Mouse (Mus musculus) gastrocnemius, adult 2 months (tissue): ENCODE results near the gene D630045J12Rik. TPM values are rescaled to one million over a fixed set of nuclear protein-coding genes. Genes with fewer than 3 reads are reported as not detected.

Source experiments
- DNase-seq: peaks from one replicate; pipeline ENCODE4 v3.0.0; 2022
- H3K27ac ChIP-seq: fragments of 200-600 bp; 2 replicates; pipeline ENCODE4 v1.8.1; 2022; ENCODE audit warnings: mild to moderate bottlenecking
- H3K4me3 ChIP-seq: fragments of 200-600 bp; 2 replicates; pipeline ENCODE4 v1.8.1; 2022; ENCODE audit warnings: mild to moderate bottlenecking, moderate library complexity
- CTCF ChIP-seq: fragments of 200-600 bp; IDR thresholded peaks from 2 replicates; pipeline ENCODE4 v1.8.1; 2022; ENCODE audit warnings: antibody characterized with exemption, mild to moderate bottlenecking, moderate library complexity
- intact Hi-C: fragments of 180-260 bp; cut with DNase I; formaldehyde crosslinking; loops from one replicate; pipeline ENCODE4 v1.15.1; 2025
- total RNA-seq, 2 experiments: library from RNA; stranded (reverse); gene quantifications; 2 replicates each; pipeline ENCODE4 v1.2.3; 2021

Gene D630045J12Rik
- total RNA-seq, 2 experiments from 2014 or later, result 0.26 to 0.47 TPM

DNA sequence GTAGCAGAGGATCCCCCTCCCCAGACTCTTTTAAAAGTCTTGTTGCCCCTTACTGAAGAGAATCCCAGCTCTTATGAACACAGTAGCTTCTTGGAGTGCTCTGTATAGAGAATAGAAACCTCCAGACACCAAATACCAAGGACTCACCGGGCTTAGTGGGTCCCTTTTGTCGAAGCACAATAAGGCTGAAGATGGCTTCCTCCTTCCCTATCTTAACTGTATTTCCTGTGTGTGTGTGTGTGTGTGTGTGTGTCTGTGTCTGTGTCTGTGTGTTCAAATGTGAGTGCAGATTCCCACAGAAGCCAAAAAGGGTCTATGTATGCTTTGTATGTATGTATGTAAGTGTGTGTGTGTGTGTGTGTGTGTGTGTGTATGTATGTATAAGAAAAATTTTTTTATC is 93.3 kb downstream of the D630045J12Rik start:
- no peak for TF ChIP-seq CTCF
- intact Hi-C loops, result loop anchor here (1.0 to 10.0 kb wide), 2 partner anchors 94 to 144 kb away; partner anchors contain the start of gene D630045J12Rik
- Histone ChIP-seq H3K27ac (no peak overlapping the region), H3K4me3 (no peak overlapping the region)
- DNase-seq, result no peak

DNA sequence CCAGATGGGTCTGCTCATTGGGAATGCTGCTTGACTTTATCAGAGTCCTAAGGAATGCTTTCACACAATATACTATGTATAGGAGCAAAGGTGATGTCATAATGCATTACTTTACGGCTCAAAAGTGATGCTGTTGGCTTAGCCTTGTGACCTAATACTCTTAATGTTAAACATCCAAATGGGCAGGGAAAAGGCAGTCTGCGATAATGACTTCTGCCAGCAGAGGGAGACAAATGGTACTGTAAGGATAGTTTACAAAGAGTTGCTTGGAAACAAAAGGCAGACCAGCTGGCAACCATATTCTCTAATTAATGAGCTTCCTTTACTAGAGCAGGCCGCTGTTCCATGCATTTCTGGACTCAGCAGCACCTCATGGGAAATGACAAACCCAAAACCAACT is 93.7 kb downstream of the D630045J12Rik start:
- H3K27ac ChIP-seq, result no peak overlapping the region
- H3K4me3 ChIP-seq, result no peak overlapping the region
- peak; percentile 77 for DNase-seq
- intact Hi-C loops, result loop anchor here (1.0 to 10.0 kb wide), 2 partner anchors 94 to 145 kb away; partner anchors contain the start of gene D630045J12Rik
- TF ChIP-seq CTCF, result peak; percentile 88

GRCm38 (mm10) chr6:38159576-38159975 is 94.2 kb downstream of the D630045J12Rik start:
- intact Hi-C loops, result no loop called here
- no peak for TF ChIP-seq CTCF
- no peak overlapping the region for H3K4me3 ChIP-seq
- DNase-seq, result no peak
- no peak overlapping the region for H3K27ac ChIP-seq

DNA sequence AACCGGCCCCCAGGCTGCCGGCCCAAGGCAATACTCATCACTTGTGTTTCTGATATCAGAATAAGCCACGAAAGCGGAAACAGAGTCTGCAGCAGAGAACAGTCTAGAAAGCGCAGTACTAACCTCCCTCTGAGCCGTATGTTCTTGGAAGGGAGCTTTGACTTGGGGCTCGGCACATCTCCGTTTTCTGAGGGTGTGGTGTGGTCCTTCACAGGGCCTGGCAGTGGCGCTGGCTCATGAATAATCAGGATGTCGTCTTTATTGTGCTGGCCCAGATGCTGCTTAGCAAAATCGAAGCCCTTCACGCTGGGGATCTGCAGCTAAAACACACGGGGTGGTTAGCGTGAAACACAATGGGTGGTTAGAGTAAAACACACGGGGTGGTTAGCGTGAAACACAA is 95.9 kb downstream of the D630045J12Rik start:
- no peak for DNase-seq
- Histone ChIP-seq H3K27ac (no peak overlapping the region), H3K4me3 (no peak overlapping the region)
- intact Hi-C loops, result no loop called here
- TF ChIP-seq CTCF, result no peak

- DNase-seq, result no peak
- intact Hi-C loops, result no loop called here
- TF ChIP-seq CTCF, result peak; percentile 38
- Histone ChIP-seq H3K4me3 (no peak overlapping the region), H3K27ac (no peak overlapping the region)
These were observed 97.6 kb downstream of the D630045J12Rik start for GRCm38 (mm10) chr6:38156204-38156603.

DNA sequence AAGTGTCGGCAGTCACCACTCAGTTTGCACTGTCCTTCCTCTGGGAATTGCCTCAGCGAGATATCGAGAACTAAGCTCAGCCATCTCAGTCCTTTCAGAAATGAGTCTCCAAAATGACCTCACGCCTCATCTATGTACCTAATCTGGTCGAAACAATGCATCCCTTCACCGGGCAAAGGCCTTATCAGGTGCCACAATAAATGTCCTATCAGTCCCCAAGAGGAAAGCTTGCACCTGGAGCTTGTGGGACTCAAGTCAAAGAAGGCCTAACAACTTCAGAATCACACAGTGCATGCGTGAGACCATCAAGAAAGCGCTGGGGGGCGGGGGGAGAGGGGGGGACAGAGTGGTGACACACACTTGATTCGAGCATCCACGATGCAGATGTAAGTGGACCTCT is 101.5 kb downstream of the D630045J12Rik start:
- intact Hi-C loops, result no loop called here
- no peak overlapping the region for H3K4me3 ChIP-seq
- TF ChIP-seq CTCF, result no peak
- no peak for DNase-seq
- no peak overlapping the region for H3K27ac ChIP-seq

DNA sequence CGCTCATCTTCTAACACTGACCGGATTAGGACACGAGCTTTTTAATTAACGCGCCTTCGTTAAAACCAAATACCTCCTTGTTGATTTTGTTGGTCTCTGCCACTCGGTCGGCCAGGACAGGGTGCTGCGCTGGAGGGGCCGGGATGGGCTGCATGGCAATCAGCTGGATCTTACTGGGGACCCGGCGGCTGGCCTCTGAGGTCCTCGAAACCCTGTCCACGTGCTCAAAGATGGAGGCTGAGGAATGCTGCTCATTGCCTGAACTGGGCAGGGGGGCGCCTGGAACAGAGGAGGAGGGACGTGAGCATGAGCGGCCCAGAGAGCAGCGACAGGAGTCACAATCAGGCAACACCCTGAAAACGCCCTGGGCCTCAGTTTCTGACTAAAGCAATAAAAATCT is 104.3 kb downstream of the D630045J12Rik start:
- Histone ChIP-seq H3K4me3 (no peak overlapping the region), H3K27ac (no peak overlapping the region)
- no peak for DNase-seq
- TF ChIP-seq CTCF, result no peak
- intact Hi-C loops, result no loop called here

- DNase-seq, result no peak
- Histone ChIP-seq H3K27ac (no peak overlapping the region), H3K4me3 (no peak overlapping the region)
- no peak for TF ChIP-seq CTCF
- intact Hi-C loops, result no loop called here
These were observed 105.2 kb downstream of the D630045J12Rik start for GRCm38 (mm10) chr6:38148626-38149025.

GRCm38 (mm10) chr6:38147301-38147700 is 106.5 kb downstream of the D630045J12Rik start:
- intact Hi-C loops, result no loop called here
- H3K27ac ChIP-seq, result no peak overlapping the region

GRCm38 (mm10) chr6:38145463-38146065 is 108.2 kb downstream of the D630045J12Rik start:
- no peak overlapping the region for H3K4me3 ChIP-seq
- no peak for DNase-seq
- TF ChIP-seq CTCF, result no peak
- intact Hi-C loops, result no loop called here
- peak overlapping the region; percentile 84 for H3K27ac ChIP-seq

More at GRCm38 (mm10) chr6:38147301-38147700, 106.5 kb downstream of the D630045J12Rik start:
- TF ChIP-seq CTCF, result no peak
- no peak overlapping the region for H3K4me3 ChIP-seq
- DNase-seq, result no peak

DNA sequence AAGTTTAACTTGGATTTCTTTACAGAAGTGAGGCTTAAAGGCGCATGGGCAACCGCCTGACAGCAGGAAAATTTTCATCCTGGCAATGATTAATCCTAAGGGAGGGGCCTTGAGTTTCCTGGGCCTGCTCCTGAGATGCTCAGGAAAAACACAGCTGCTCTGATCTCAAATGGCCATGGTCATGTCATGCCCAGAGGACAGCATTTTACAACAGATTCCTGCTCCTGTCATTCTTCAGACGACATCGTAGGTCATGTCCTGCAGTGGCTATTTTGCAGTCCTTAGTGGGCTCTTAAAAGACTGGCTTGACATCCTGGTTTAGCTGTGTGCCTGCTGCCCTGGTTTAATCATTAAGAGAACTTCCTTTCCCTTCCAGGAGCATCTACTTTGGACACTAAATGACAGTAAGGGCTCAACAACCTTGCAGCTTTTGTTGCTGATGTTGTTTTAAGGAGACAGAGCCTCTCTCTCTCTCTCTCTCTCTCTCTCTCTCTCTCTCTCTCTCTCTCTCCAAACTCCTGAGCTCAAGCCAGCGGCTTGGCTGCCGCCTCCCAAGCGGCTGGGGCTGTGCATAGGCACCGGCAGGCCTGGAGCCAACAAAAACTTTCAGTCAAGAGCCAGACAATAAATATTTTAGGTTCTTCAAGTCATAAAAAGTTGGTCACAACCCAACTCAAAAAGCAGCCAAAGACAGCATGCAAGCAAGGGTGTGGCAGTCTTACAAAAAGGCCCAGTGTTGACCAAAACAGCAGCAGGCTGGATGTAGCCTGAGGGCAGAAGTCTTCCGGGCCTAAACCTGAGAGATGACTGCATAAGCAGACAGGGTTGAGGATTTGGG is 109.4 kb downstream of the D630045J12Rik start:
- Histone ChIP-seq H3K4me3 (no peak overlapping the region), H3K27ac (peak overlapping the region; percentile 84)
- TF ChIP-seq CTCF, result no peak
- intact Hi-C loops, result no loop called here
- DNase-seq, result peak; percentile 79

- no peak for TF ChIP-seq CTCF
- no peak for DNase-seq
These were observed 113.4 kb downstream of the D630045J12Rik start for GRCm38 (mm10) chr6:38140402-38140801.

GRCm38 (mm10) chr6:38139086-38139485 is 114.7 kb downstream of the D630045J12Rik start:
- no peak for TF ChIP-seq CTCF
- intact Hi-C loops, result no loop called here
- Histone ChIP-seq H3K4me3 (no peak overlapping the region), H3K27ac (no peak overlapping the region)
- DNase-seq, result no peak

More at GRCm38 (mm10) chr6:38140402-38140801, 113.4 kb downstream of the D630045J12Rik start:
- intact Hi-C loops, result no loop called here
- no peak overlapping the region for H3K27ac ChIP-seq
- H3K4me3 ChIP-seq, result no peak overlapping the region
